Mouse (Mus musculus): ENCODE measurements around the gene Pafah1b3. TPM values are rescaled to one million over a fixed set of nuclear protein-coding genes. Genes with fewer than 3 reads are reported as not detected.
A peak's percentile ranks its signal among the peaks of the same experiment; 100 is the strongest.

The Pafah1b3 gene
- polyA plus RNA-seq, 1 experiment from 2014 or later: 183 TPM

- TF ChIP-seq CTCF (IDR thresholded peaks at IDR 0.05; ENCODE audit: low read depth): no peak
- DNase-seq (no peak), ATAC-seq (ENCODE audit: insufficient read depth) (no peak)
- H3K9me3 ChIP-seq (ENCODE audit: low read depth, low read length): no peaks in the 10 kb centered on the region
- no peak overlapping the region for H3K4me3 ChIP-seq (ENCODE audit: low read depth, low read length)
- H3K4me1 ChIP-seq (ENCODE audit: insufficient read depth): peaks cover 3% of the 10 kb centered on the region; the same call in 1 of the 2 replicates
- H3K27me3 ChIP-seq (ENCODE audit: insufficient read depth, low read length): peaks cover 20% of the 10 kb centered on the region; the same call in 1 of the 2 replicates
- H3K9ac ChIP-seq: no peak overlapping the region
- H3K36me3 ChIP-seq (ENCODE audit: insufficient read depth): no peaks in the 10 kb centered on the region
- H3K4me2 ChIP-seq: no peak overlapping the region
- no peak overlapping the region for H3K27ac ChIP-seq (ENCODE audit: low read depth)
- WGBS: 55% methylated on average over 3 of the region's 3 CpGs
These were observed 5.9 kb upstream of the Pafah1b3 start for GRCm38 (mm10) chr7:25303685-25304006.

DNA sequence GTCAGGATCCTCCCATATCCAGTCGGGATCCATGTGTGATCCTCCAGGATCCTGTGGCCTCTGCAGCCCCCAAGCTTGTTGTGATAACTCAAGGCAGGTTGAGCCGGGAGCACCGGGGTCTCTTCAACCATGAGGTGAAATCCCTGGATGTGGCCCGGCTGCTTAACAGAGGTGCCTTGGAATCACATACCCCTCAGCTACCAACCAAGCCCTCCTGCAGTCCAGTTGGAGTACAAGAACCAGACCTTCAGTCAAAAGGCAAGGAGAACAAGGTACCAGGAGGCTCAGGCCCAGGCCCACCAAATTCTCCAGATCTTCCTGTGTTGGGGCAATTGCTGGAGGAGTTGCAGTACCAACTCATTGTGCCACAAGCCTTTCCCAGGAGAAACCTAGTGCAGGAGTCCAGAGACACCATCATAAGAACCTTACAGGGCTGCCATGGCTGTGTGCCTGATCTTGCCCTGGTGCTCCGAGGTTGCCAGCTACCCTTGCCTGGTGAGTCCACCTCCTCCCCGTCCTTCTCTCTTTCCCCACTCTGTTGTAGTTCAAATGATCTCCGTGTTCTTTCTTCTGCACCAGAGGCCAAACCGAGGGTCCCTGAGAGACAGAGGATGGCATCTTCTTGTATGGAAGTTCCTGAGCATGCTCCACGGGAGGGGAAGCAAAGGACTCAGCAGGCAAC lies 5.4 kb upstream of the Pafah1b3 start:
- ATAC-seq (ENCODE audit: insufficient read depth) (no peak), DNase-seq (no peak)
- peaks cover 3% of the 10 kb centered on the region; the same call in 1 of the 2 replicates for H3K4me1 ChIP-seq (ENCODE audit: insufficient read depth)
- H3K4me2 ChIP-seq: no peak overlapping the region
- no peak overlapping the region for H3K9ac ChIP-seq
- H3K36me3 ChIP-seq (ENCODE audit: insufficient read depth): no peaks in the 10 kb centered on the region
- WGBS: 53% methylated on average over 9 of the region's 9 CpGs
- peaks cover 15% of the 10 kb centered on the region; the same call in 1 of the 2 replicates for H3K27me3 ChIP-seq (ENCODE audit: insufficient read depth, low read length)
- H3K27ac ChIP-seq (ENCODE audit: low read depth): no peak overlapping the region
- no peaks in the 10 kb centered on the region for H3K9me3 ChIP-seq (ENCODE audit: low read depth, low read length)
- no peak overlapping the region for H3K4me3 ChIP-seq (ENCODE audit: low read depth, low read length)
- TF ChIP-seq CTCF (IDR thresholded peaks at IDR 0.05; ENCODE audit: low read depth): no peak

DNA sequence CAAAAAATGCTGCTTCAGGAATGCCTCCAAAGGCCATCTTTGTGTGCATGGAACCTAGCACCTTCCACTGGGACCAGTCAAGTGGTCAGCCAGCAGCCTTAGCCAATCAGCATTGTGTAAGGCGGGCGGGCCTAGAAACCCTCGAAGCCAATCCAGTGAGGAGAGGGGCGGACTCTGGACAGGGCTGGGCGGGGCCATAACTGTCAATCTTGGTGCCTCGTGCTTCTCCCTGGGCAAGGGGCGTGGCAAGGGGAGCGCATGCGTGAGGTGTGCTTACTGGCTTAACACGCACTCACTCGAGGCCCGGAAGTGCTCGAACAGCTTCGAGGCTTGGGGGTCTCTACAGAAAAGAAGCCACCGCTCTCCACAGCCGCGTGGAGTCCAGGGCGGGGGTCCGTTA lies 3.3 kb upstream of the Pafah1b3 start, which contains the start of gene Prr19:
Gene Prr19, plus strand, starts transcription at position 349 of the 400 bp plus-strand sequence.
- Histone ChIP-seq H3K27me3 (ENCODE audit: insufficient read depth, low read length) (peaks cover 3% of the 10 kb centered on the region; the same call in 1 of the 2 replicates), H3K4me3 (ENCODE audit: low read depth, low read length) (no peak within 1 kb of the TSS), H3K27ac (ENCODE audit: low read depth) (no peak within 1 kb of the TSS), H3K36me3 (ENCODE audit: insufficient read depth) (no peaks in the 10 kb centered on the region), H3K9me3 (ENCODE audit: low read depth, low read length) (no peaks in the 10 kb centered on the region), H3K4me1 (ENCODE audit: insufficient read depth) (peaks cover under 1% of the 10 kb centered on the region; the same call in 1 of the 2 replicates), H3K4me2 (no peak within 1 kb of the TSS), H3K9ac (no peak within 1 kb of the TSS)
- DNase-seq (peak; percentile 66), ATAC-seq (ENCODE audit: insufficient read depth) (no peak)
- TF ChIP-seq CTCF (IDR thresholded peaks at IDR 0.05; ENCODE audit: low read depth): no peak
- WGBS: 63% methylated on average over 19 of the region's 19 CpGs

- peak overlapping the region; percentile 84 for H3K9ac ChIP-seq
- peak; percentile 39 for ATAC-seq (ENCODE audit: insufficient read depth)
- H3K4me2 ChIP-seq: peak overlapping the region; percentile 79
- no peaks in the 10 kb centered on the region for H3K9me3 ChIP-seq (ENCODE audit: low read depth, low read length)
- no peak for TF ChIP-seq CTCF (IDR thresholded peaks at IDR 0.05; ENCODE audit: low read depth)
- no peaks in the 10 kb centered on the region for H3K27me3 ChIP-seq (ENCODE audit: insufficient read depth, low read length)
- H3K4me3 ChIP-seq (ENCODE audit: low read depth, low read length): peak overlapping the region; percentile 61
- H3K27ac ChIP-seq (ENCODE audit: low read depth): peak overlapping the region; percentile 97
- H3K36me3 ChIP-seq (ENCODE audit: insufficient read depth): peaks cover 37% of the 10 kb centered on the region
- H3K4me1 ChIP-seq (ENCODE audit: insufficient read depth): no peaks in the 10 kb centered on the region
- under 1% methylated on average over 21 of the region's 21 CpGs for WGBS
- DNase-seq: peak; percentile 64
These were observed 787 bp downstream of the Pafah1b3 start for GRCm38 (mm10) chr7:25296945-25297453.

DNA sequence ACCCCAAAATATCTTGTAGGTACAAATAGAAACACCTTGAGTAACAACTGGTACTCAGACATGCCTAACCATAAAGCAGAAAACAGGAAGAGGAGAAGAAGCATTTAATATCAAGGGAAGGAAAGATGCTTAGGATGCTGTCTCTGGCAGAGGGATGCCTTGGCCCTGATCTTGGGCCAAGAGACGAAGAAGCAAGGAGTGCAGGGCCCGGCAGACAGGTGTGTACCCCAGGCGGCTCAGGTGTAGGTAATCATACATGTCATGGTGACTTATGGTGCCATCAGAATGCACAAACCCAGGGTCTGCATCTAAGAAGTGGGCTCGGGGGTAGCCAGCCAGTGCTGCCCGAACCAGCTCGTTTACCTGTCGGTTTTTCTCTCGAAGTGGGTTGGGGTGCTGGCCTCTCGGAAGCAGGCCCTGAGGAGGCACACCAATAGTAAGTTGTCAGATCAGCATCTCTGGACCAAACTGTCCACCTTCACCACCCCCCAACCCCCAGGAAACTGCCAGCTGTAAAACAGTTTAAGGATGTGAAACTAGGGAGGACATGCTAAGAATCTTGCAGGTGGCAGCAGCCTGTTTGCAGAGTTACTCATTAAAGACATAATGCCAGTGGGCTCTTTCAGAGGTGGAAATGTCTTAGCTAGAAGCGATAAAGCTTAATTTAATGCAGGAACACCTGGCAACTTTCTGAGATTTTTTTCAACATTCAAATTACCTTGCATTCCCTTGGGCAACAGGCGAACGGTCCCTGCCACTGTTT lies 2.6 kb downstream of the Pafah1b3 start:
- no peak for ATAC-seq (ENCODE audit: insufficient read depth)
- no peak for TF ChIP-seq CTCF (IDR thresholded peaks at IDR 0.05; ENCODE audit: low read depth)
- H3K27me3 ChIP-seq (ENCODE audit: insufficient read depth, low read length): no peaks in the 10 kb centered on the region
- no peaks in the 10 kb centered on the region for H3K4me1 ChIP-seq (ENCODE audit: insufficient read depth)
- peaks cover 56% of the 10 kb centered on the region for H3K36me3 ChIP-seq (ENCODE audit: insufficient read depth)
- H3K4me2 ChIP-seq: no peak overlapping the region
- no peak overlapping the region for H3K4me3 ChIP-seq (ENCODE audit: low read depth, low read length)
- H3K9me3 ChIP-seq (ENCODE audit: low read depth, low read length): no peaks in the 10 kb centered on the region
- no peak overlapping the region for H3K27ac ChIP-seq (ENCODE audit: low read depth)
- WGBS: 81% methylated on average over 12 of the region's 12 CpGs
- no peak for DNase-seq
- no peak overlapping the region for H3K9ac ChIP-seq

DNA sequence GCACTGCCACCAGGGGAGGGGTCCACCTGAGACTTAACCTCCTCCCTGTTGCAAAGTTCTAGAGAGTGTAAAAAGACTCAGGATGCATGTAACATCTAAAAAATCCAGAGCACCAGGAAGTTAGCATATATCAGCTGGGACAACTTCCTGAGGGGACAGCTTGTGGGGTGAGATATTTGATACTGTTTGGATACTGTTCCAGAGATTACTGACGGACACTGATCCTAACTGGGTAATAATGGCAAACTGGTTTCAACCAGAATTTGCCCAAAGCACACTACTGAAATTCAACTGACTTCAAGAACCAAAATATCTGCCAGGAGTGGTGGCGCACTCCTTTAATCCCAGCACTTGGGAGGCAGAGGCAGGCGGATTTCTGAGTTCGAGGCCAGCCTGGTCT lies 3.3 kb downstream of the Pafah1b3 start:
- DNase-seq (no peak), ATAC-seq (ENCODE audit: insufficient read depth) (no peak)
- 86% methylated on average over 4 of the region's 4 CpGs for WGBS
- Histone ChIP-seq H3K4me2 (no peak overlapping the region), H3K4me3 (ENCODE audit: low read depth, low read length) (no peak overlapping the region), H3K27me3 (ENCODE audit: insufficient read depth, low read length) (no peaks in the 10 kb centered on the region), H3K36me3 (ENCODE audit: insufficient read depth) (peaks cover 62% of the 10 kb centered on the region), H3K27ac (ENCODE audit: low read depth) (no peak overlapping the region), H3K4me1 (ENCODE audit: insufficient read depth) (no peaks in the 10 kb centered on the region), H3K9ac (no peak overlapping the region), H3K9me3 (ENCODE audit: low read depth, low read length) (no peaks in the 10 kb centered on the region)
- TF ChIP-seq CTCF (IDR thresholded peaks at IDR 0.05; ENCODE audit: low read depth): no peak

DNA sequence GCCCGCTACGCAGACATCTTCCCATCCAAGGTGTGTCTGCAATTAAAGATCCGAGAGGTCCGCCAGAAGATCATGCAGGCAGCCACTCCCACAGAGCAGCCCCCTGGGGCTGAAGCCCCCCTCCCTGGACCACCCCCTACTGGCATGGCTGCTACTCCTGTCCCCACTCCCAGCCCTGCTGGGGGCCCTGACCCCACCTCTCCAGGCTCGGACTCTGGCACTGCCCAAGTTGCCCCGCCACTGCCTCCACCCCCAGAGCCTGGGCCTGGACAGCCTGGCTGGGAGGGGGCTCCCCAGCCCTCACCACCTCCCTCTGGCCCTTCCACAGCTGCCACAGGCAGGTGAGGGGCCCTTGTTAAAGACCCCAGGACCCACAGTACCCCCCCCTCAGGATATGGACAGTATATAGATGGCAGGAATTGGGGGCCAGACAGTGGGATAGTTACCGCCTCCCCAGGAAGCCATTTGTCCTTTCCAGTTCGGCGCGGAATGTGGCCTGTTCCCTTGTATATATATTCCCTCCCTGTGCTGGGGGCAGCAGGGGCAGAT lies 4.5 kb downstream of the Pafah1b3 start:
- Histone ChIP-seq H3K4me3 (ENCODE audit: low read depth, low read length) (no peak overlapping the region), H3K4me1 (ENCODE audit: insufficient read depth) (no peaks in the 10 kb centered on the region), H3K36me3 (ENCODE audit: insufficient read depth) (peaks cover 74% of the 10 kb centered on the region), H3K27me3 (ENCODE audit: insufficient read depth, low read length) (no peaks in the 10 kb centered on the region), H3K9me3 (ENCODE audit: low read depth, low read length) (no peaks in the 10 kb centered on the region), H3K4me2 (no peak overlapping the region), H3K9ac (no peak overlapping the region), H3K27ac (ENCODE audit: low read depth) (no peak overlapping the region)
- TF ChIP-seq CTCF (IDR thresholded peaks at IDR 0.05; ENCODE audit: low read depth): no peak
- DNase-seq (no peak), ATAC-seq (ENCODE audit: insufficient read depth) (no peak)
- 68% methylated on average over 9 of the region's 10 CpGs for WGBS

All from lung, embryonic 14.5 days (tissue).